29 mouse cellular contexts compared by ENCODE assay signal in the genomic region with DNA sequence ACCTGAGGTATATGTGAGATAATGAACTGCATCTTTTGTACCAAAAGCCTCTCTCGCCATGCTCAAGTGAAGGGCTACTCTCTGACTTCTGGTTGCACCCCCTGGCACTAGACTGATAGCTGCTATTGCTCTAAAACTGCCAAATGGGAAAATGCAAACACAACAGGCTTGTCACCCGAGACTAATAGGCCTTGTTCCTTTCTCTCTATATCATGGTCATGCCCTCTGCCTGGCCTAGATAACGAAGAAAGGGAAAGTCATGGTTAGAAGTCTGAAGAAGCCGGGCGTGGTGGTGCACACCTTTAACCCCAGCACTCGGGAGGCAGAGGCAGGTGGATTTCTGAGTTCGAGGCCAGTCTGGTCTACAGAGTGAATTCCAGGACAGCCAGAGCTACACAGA. TPM values are rescaled to one million over a fixed set of nuclear protein-coding genes. Genes with fewer than 3 reads are reported as not detected.
DNase-seq lines count a peak whose midpoint lies in the region; ATAC-seq lines count a peak whose summit lies in the region.
"Had no signal": no experiment of that assay in that cellular context is flagged by ENCODE, and none has a peak within 500 bp of the region (broad histone marks: within the 10 kb centered on the region; RNA-seq: fewer than 3 reads in every experiment).

No protein-coding gene starts in this region.

- peaks cover 19% of the 10 kb centered on the region for H3K36me3 ChIP-seq in liver, embryonic 13.5 days
- no peaks in the 10 kb centered on the region for H3K36me3 ChIP-seq in midbrain, embryonic 11.5 days (ENCODE audit: control insufficient read depth, insufficient read depth, low read length)

- 22% methylated on average over 7 of the region's 7 CpGs for WGBS in liver, embryonic 13.5 days (ENCODE audit: insufficient replicate concordance)
- WGBS in midbrain, embryonic 11.5 days = 85% methylated on average over 7 of the region's 7 CpGs

- peak overlapping the region; percentile 15; the same call in 1 of the 2 replicates for H3K9ac ChIP-seq in liver, embryonic 13.5 days
- no peak overlapping the region for H3K9ac ChIP-seq in midbrain, embryonic 11.5 days (ENCODE audit: low read length)
- H3K9ac ChIP-seq: embryonic facial prominence, embryonic 12.5 days; forebrain, embryonic 15.5 days; heart, embryonic 12.5 days; kidney, embryonic 15.5 days had no signal

- peak overlapping the region; percentile 28 for H3K4me2 ChIP-seq in liver, embryonic 13.5 days
- H3K4me2 ChIP-seq in midbrain, embryonic 11.5 days = no peak overlapping the region
- H3K4me2 ChIP-seq: embryonic facial prominence, embryonic 12.5 days; forebrain, embryonic 15.5 days; heart, embryonic 12.5 days; kidney, embryonic 15.5 days had no signal

- H3K9me3 ChIP-seq in liver, embryonic 13.5 days (replicated peaks) = no peaks in the 10 kb centered on the region
- no peaks in the 10 kb centered on the region for H3K9me3 ChIP-seq in midbrain, embryonic 11.5 days (ENCODE audit: control insufficient read depth, low read length)
- H3K9me3 ChIP-seq: embryonic facial prominence, embryonic 12.5 days; forebrain, embryonic 15.5 days; heart, embryonic 12.5 days; hindbrain, embryonic 10.5 days; kidney, embryonic 15.5 days; midbrain, embryonic 10.5 days had no signal

- H3K4me1 ChIP-seq in liver, embryonic 13.5 days (replicated peaks) = peaks cover 48% of the 10 kb centered on the region
- H3K4me1 ChIP-seq in midbrain, embryonic 11.5 days (ENCODE audit: control insufficient read depth, insufficient read depth, low read length) = peaks cover 3% of the 10 kb centered on the region
- H3K4me1 ChIP-seq: embryonic facial prominence, embryonic 12.5 days had no signal

- peak; percentile 48 for DNase-seq in c-Kit-negative CD71-positive TER-119-positive erythroid progenitor cells, embryonic 14.5 days (ENCODE audit: low read depth, low spot score)
- DNase-seq in liver, embryonic 13.5 days = peak; percentile 64
- no peak for DNase-seq in midbrain, embryonic 11.5 days (ENCODE audit: low spot score, missing footprints)
- DNase-seq in layer of hippocampus, adult 9-11 months = no peak
- DNase-seq in layer of hippocampus, adult 11-12 months (ENCODE audit: low spot score) = no peak
- DNase-seq: adrenal gland, postnatal 14 days; cerebellum, adult 11 months; cerebellum, adult 9-11 months; heart, adult 11 months; heart, postnatal 10 days; kidney, adult 11 months; kidney, postnatal 36 days; lung, postnatal 4 days; right cerebral cortex, postnatal 14 days; thymus, postnatal 14 days had no signal

- H3K27ac ChIP-seq in liver, embryonic 13.5 days = peak overlapping the region; percentile 85
- no peak overlapping the region for H3K27ac ChIP-seq in midbrain, embryonic 11.5 days (ENCODE audit: low read depth, low read length)
- H3K27ac ChIP-seq: embryonic facial prominence, embryonic 12.5 days; forebrain, embryonic 15.5 days; hindbrain, embryonic 10.5 days; hindbrain, postnatal 0 days; kidney, embryonic 15.5 days; left cerebral cortex, adult 2 months; midbrain, embryonic 10.5 days had no signal

- ATAC-seq in common myeloid progenitor, adult 5-6 weeks (replicated peaks; ENCODE audit: low read depth, poor library complexity, severe bottlenecking) = 0 out of 2 replicates have a peak, but pooled peaks have one; percentile 15
- peak; percentile 89 for ATAC-seq in liver, embryonic 13.5 days (ENCODE audit: low read depth)
- ATAC-seq in megakaryocyte-erythroid progenitor cell, adult 5-6 weeks (replicated peaks; ENCODE audit: low FRiP score, low TSS enrichment, poor library complexity, severe bottlenecking) = peak; percentile 82
- ATAC-seq in midbrain, embryonic 11.5 days (ENCODE audit: low FRiP score) = no peak
- ATAC-seq: forebrain, embryonic 15.5 days; hindbrain, postnatal 0 days had no signal

- peaks cover 17% of the 10 kb centered on the region for H3K27me3 ChIP-seq in liver, embryonic 13.5 days
- H3K27me3 ChIP-seq in midbrain, embryonic 11.5 days (ENCODE audit: control insufficient read depth, insufficient read depth, low read length) = peaks cover 9% of the 10 kb centered on the region
- H3K27me3 ChIP-seq: embryonic facial prominence, embryonic 12.5 days; heart, embryonic 12.5 days; kidney, embryonic 15.5 days had no signal

- H3K4me3 ChIP-seq in liver, embryonic 13.5 days (replicated peaks) = no peak overlapping the region
- no peak overlapping the region for H3K4me3 ChIP-seq in midbrain, embryonic 11.5 days (ENCODE audit: low read depth, low read length)
- H3K4me3 ChIP-seq: embryonic facial prominence, embryonic 12.5 days; erythroblast, embryonic 14.5 days; forebrain, embryonic 15.5 days; heart, embryonic 12.5 days; hindbrain, embryonic 10.5 days; kidney, embryonic 15.5 days; left cerebral cortex, adult 2 months; midbrain, embryonic 10.5 days had no signal

RNA-seq across cellular contexts. Expression of a gene that starts 5.3 kb away (rescaled TPM):
- not detected in 2 replicates for total RNA-seq in common myeloid progenitor, adult 5-6 weeks (2017)
- 0.36 and 0.51 TPM in 2 replicates for polyA plus RNA-seq in liver, embryonic 13.5 days (2015; fragmentation: Nextera tagmentation; extraction: Ambion mirVana)
- 0.25 TPM in 1 of 2 replicates, not detected in the other for total RNA-seq in megakaryocyte-erythroid progenitor cell, adult 5-6 weeks (2014; fragmentation: Nextera tagmentation)
- total RNA-seq in megakaryocyte-erythroid progenitor cell, adult 5-6 weeks (2017) = not detected in 2 replicates
- polyA plus RNA-seq in midbrain, embryonic 11.5 days (2014; fragmentation: Nextera tagmentation; extraction: Ambion mirVana) = 3.6 and 5.0 TPM in 2 replicates

RNA-seq across cellular contexts. Expression of a gene that starts 34.9 kb away (rescaled TPM):
- 6.7 and 7.8 TPM in 2 replicates for total RNA-seq in common myeloid progenitor, adult 5-6 weeks (2017)
- 5.5 and 5.6 TPM in 2 replicates for polyA plus RNA-seq in liver, embryonic 13.5 days (2015; fragmentation: Nextera tagmentation; extraction: Ambion mirVana)
- total RNA-seq in megakaryocyte-erythroid progenitor cell, adult 5-6 weeks (2014; fragmentation: Nextera tagmentation) = 17.5 and 19.1 TPM in 2 replicates
- total RNA-seq in megakaryocyte-erythroid progenitor cell, adult 5-6 weeks (2017) = 7.7 and 15.6 TPM in 2 replicates
- 2.7 and 3.8 TPM in 2 replicates for polyA plus RNA-seq in midbrain, embryonic 11.5 days (2014; fragmentation: Nextera tagmentation; extraction: Ambion mirVana)

RNA-seq across cellular contexts. Expression of a gene that starts 36.0 kb away (rescaled TPM):
- not detected in 2 replicates for total RNA-seq in common myeloid progenitor, adult 5-6 weeks (2017)
- not detected in 2 replicates for polyA plus RNA-seq in liver, embryonic 13.5 days (2015; fragmentation: Nextera tagmentation; extraction: Ambion mirVana)
- total RNA-seq in megakaryocyte-erythroid progenitor cell, adult 5-6 weeks (2014; fragmentation: Nextera tagmentation) = not detected in 2 replicates
- not detected in 2 replicates for total RNA-seq in megakaryocyte-erythroid progenitor cell, adult 5-6 weeks (2017)
- polyA plus RNA-seq in midbrain, embryonic 11.5 days (2014; fragmentation: Nextera tagmentation; extraction: Ambion mirVana) = not detected in 2 replicates
- total RNA-seq: adrenal gland, postnatal 14 days; gastrocnemius, adult 8-10 months; left cerebral cortex, adult 2 months; left cerebral cortex, postnatal 36 days had no signal
- polyA plus RNA-seq: embryonic facial prominence, embryonic 12.5 days; erythroblast, embryonic 14.5 days; heart, embryonic 12.5 days; kidney, embryonic 15.5 days; midbrain, embryonic 10.5 days; neural tube, embryonic 14.5 days had no signal

RNA-seq across cellular contexts. Expression of a gene that starts 43.2 kb away (rescaled TPM):
- 2.9 and 3.9 TPM in 2 replicates for total RNA-seq in common myeloid progenitor, adult 5-6 weeks (2017)
- 1.2 and 1.3 TPM in 2 replicates for polyA plus RNA-seq in liver, embryonic 13.5 days (2015; fragmentation: Nextera tagmentation; extraction: Ambion mirVana)
- 0.66 and 1.8 TPM in 2 replicates for total RNA-seq in megakaryocyte-erythroid progenitor cell, adult 5-6 weeks (2014; fragmentation: Nextera tagmentation)
- total RNA-seq in megakaryocyte-erythroid progenitor cell, adult 5-6 weeks (2017) = 0.94 and 2.8 TPM in 2 replicates
- 28.0 and 32.8 TPM in 2 replicates for polyA plus RNA-seq in midbrain, embryonic 11.5 days (2014; fragmentation: Nextera tagmentation; extraction: Ambion mirVana)

Comparison
In these comparisons a context has a peak if more than half of its experiments do, and no peak if none do; other contexts are left out.
1. DNase-seq: peak in c-Kit-negative CD71-positive TER-119-positive erythroid progenitor cells, embryonic 14.5 days (single experiment) and liver, embryonic 13.5 days (single experiment); none in midbrain, embryonic 11.5 days (single experiment), layer of hippocampus, adult 9-11 months (single experiment) and layer of hippocampus, adult 11-12 months (single experiment).